Mouse (Mus musculus): ENCODE measurements around the gene Eml6. TPM values are rescaled to one million over a fixed set of nuclear protein-coding genes. Genes with fewer than 3 reads are reported as not detected.

Gene Eml6
- polyA plus RNA-seq (2012; rRNA removed), result 0.41 and 0.45 TPM in 2 replicates

DNA sequence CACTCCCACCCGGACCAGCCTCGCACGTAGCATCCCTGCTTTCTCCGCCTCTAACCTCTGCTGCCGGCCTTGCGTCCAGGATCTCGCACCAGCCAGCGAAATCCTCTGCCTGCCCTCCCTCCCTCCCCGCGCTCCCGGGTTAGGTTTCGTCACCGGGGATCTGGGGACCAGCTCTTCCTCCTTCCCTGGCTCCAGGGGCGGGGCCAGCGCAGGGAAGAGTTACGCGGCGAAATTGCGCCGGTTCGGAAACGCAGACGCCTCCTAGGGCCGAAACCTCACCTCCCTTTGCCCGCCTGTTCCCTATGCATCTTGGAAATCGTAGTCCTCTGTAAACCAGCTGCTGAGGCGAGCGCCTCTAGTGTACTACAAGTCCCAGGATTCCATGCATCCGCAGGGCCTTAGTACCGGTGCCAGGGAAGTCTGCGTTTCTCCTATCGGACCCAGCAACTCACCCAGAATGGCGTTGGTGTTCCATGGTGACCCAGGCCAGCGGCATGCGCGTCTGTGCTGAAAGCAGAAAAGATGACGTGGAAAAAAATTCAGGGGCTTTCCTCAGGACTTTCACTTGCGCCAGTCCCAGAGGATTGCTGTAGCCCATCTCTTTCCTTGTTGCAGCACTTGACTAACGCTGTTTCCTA, at the start of gene Eml6:
Eml6 (minus strand) TSS at position 199 of the 638 bp plus-strand sequence.

DNA sequence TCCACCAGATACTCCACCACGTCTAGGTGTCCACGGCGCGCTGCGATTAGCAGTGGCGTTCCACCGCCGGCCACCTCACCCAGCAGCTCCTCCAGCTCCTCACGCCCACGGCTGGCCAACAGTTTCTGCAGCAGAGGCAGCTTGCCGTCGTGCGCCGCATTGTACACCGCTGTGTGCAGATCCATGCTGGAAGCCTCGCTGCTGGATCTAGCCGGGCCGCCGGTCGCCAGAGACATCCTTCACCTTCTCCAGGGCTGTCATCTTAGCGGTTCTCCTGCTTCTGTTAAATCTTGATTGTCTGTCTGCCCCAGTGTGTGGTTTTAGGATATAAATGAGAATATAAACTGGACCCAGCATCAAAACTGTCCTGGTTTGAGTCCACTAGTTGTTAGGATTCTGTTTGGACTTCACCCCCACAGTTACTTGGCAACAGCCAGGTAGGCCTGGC, 200.5 kb downstream of the Eml6 start, which contains the start of gene 4931440F15Rik:
4931440F15Rik (minus strand) TSS at position 398 of the 448 bp plus-strand sequence.

Other genes starting within 250 kb of the Eml6 start
- gene 4931440F15Rik, start 200.4 kb downstream of the Eml6 start, polyA plus RNA-seq (2012; rRNA removed), result 0.03 and 0.12 TPM in 2 replicates
- 9.0 and 13.8 TPM in 2 replicates for gene Sptbn1, start 242.1 kb upstream of the Eml6 start, polyA plus RNA-seq (2012; rRNA removed)

All from stomach, adult 2 months (tissue).